Mouse (Mus musculus) gastrocnemius, postnatal 10 days (tissue): ENCODE data around the gene Dclk2. TPM values are rescaled to one million over a fixed set of nuclear protein-coding genes. Genes with fewer than 3 reads are reported as not detected.

Source experiments
- DNase-seq: peaks from one replicate; pipeline ENCODE4 v3.0.0; 2021; ENCODE audit warnings: mixed read lengths
- total RNA-seq, 2 experiments: library from RNA; stranded (reverse); gene quantifications; 2 replicates each; pipeline ENCODE4 v1.2.3; 2021

Gene Dclk2
- total RNA-seq, 2 experiments from 2014 or later: 3.7 to 6.2 TPM

GRCm38 (mm10) chr3:86758727-86759126 is 161.9 kb downstream of the Dclk2 start:
- no peak for DNase-seq

GRCm38 (mm10) chr3:86756548-86756947 is 164.1 kb downstream of the Dclk2 start:
- no peak for DNase-seq

GRCm38 (mm10) chr3:86754595-86755557 is 165.8 kb downstream of the Dclk2 start:
- DNase-seq: no peak

- DNase-seq: no peak
Observed at GRCm38 (mm10) chr3:86754178-86754577, 166.5 kb downstream of the Dclk2 start.

- no peak for DNase-seq
Observed at GRCm38 (mm10) chr3:86750652-86751051, 170.0 kb downstream of the Dclk2 start.

- DNase-seq: no peak
Observed at GRCm38 (mm10) chr3:86745769-86746512, 174.7 kb downstream of the Dclk2 start.

- no peak for DNase-seq
Observed at GRCm38 (mm10) chr3:86745348-86745747, 175.3 kb downstream of the Dclk2 start.

- DNase-seq: no peak
Observed at GRCm38 (mm10) chr3:86739745-86740144, 180.9 kb downstream of the Dclk2 start.

- no peak for DNase-seq
Observed at GRCm38 (mm10) chr3:86738831-86739230, 181.8 kb downstream of the Dclk2 start.

Other genes starting within 250 kb of the Dclk2 start
- gene Cd1d1, start 78.6 kb upstream of the Dclk2 start, total RNA-seq: 10 to 100 TPM in 1 of 2 experiments, 1 to 10 TPM in 1; 6.9 to 12.3 TPM